Mouse (Mus musculus) thymus, postnatal 0 days (tissue): ENCODE data around the gene Bbof1. TPM values are rescaled to one million over a fixed set of nuclear protein-coding genes. Genes with fewer than 3 reads are reported as not detected.

Source experiments
- DNase-seq: peaks from one replicate; pipeline ENCODE4 v3.0.0-alpha.2; 2015; ENCODE audit warnings: low spot score
- polyA plus RNA-seq: library from polyadenylated mRNA; unstranded; fragments of >200 nt; fragmentation: Nextera tagmentation; extraction: Ambion mirVana; gene quantifications from 2 replicates; pipeline ENCODE4 v1.2.1, GENCODE M21; 2015

Gene Bbof1
- 1.7 and 2.8 TPM in 2 replicates for polyA plus RNA-seq

- DNase-seq = peak; percentile 91
Measured at GRCm38 (mm10) chr12:84408819-84409507, at the start of gene Bbof1, which contains the start of gene Entpd5. TSS of gene Bbof1 (plus strand) at chr12:84409071. TSS of gene Entpd5 (minus strand) at chr12:84409029.

GRCm38 (mm10) chr12:84361555-84362489 lies 47.0 kb upstream of the Bbof1 start, which contains the start of the genes Coq6 and Fam161b:
TSS of gene Coq6 (plus strand) at chr12:84361657.
TSS of gene Fam161b (minus strand) at chr12:84361833.
- peak; percentile 98 for DNase-seq

GRCm38 (mm10) chr12:84362872-84363271 lies 46.0 kb upstream of the Bbof1 start:
- DNase-seq = no peak

- no peak for DNase-seq
Measured at GRCm38 (mm10) chr12:84364291-84364690, 44.6 kb upstream of the Bbof1 start.

GRCm38 (mm10) chr12:84365137-84365536 lies 43.7 kb upstream of the Bbof1 start:
- DNase-seq = no peak

GRCm38 (mm10) chr12:84366971-84367370 lies 41.9 kb upstream of the Bbof1 start:
- DNase-seq = no peak

GRCm38 (mm10) chr12:84371647-84372046 lies 37.2 kb upstream of the Bbof1 start:
- no peak for DNase-seq

GRCm38 (mm10) chr12:84373831-84374481 lies 34.9 kb upstream of the Bbof1 start:
- no peak for DNase-seq

GRCm38 (mm10) chr12:84382369-84382768 lies 26.5 kb upstream of the Bbof1 start:
- no peak for DNase-seq

- DNase-seq = no peak
Measured at GRCm38 (mm10) chr12:84384644-84385081, 24.2 kb upstream of the Bbof1 start.

GRCm38 (mm10) chr12:84385408-84385807 lies 23.5 kb upstream of the Bbof1 start:
- no peak for DNase-seq

- DNase-seq = no peak
Measured at GRCm38 (mm10) chr12:84388097-84388496, 20.8 kb upstream of the Bbof1 start.

GRCm38 (mm10) chr12:84388774-84389400 lies 20.0 kb upstream of the Bbof1 start:
- peak; percentile 53 for DNase-seq

- DNase-seq = no peak
Measured at GRCm38 (mm10) chr12:84390336-84390735, 18.5 kb upstream of the Bbof1 start.

- no peak for DNase-seq
Measured at GRCm38 (mm10) chr12:84392681-84393080, 16.2 kb upstream of the Bbof1 start.

- no peak for DNase-seq
Measured at GRCm38 (mm10) chr12:84393847-84394246, 15.0 kb upstream of the Bbof1 start.

GRCm38 (mm10) chr12:84396947-84397679 lies 11.8 kb upstream of the Bbof1 start:
- no peak for DNase-seq

- DNase-seq = no peak
Measured at GRCm38 (mm10) chr12:84397685-84398084, 11.2 kb upstream of the Bbof1 start.

GRCm38 (mm10) chr12:84398629-84399028 lies 10.2 kb upstream of the Bbof1 start:
- DNase-seq = no peak

GRCm38 (mm10) chr12:84399135-84399534 lies 9.7 kb upstream of the Bbof1 start:
- DNase-seq = no peak
